Mouse (Mus musculus) G1E (cell line): ENCODE results near the gene Vwa2.

Experiments
- CTCF ChIP-seq: IDR thresholded peaks from 2 replicates; pipeline ENCODE4 v1.5.1; 2012; ENCODE audit warnings: low read depth, low read length, inconsistent platforms, mixed read lengths
- TAL1 ChIP-seq: conservative IDR thresholded peaks from 2 replicates; pipeline ENCODE4 v1.6.1; 2012; ENCODE audit warnings: low read depth, low read length, inconsistent platforms, mixed read lengths

DNA sequence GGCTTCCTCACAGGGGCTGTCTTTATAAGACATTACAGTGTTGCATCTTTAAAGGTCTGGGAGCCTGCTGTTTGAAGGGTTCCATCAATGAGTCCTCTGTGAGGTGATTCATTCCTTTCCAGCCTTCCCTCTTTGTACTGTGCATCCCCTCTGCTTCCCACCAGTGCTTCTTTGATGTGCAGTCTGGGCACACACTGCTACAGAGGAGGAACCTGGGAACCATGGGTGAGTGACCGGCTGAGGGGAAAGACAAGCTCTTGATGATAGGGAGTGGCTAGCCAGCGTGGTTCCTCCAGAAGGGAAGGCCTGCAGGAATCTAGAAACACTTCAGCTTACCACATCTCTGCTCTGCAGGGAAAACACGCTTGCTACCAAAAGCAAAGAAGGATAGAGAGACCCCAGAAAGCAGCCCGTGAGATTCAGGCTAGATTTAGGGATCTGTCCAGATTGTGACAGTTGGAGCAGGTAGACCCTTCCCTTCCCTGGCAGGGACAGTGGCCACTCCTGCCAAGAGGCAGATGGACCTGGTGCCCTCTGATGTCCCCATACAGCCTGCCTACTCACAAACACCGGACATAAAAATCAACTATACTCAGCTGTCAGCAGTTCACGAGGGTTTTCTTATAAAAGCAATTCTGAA lies 74.0 kb downstream of the Vwa2 start:
- TF ChIP-seq CTCF (no peak), TAL1 (no peak)
